Mouse (Mus musculus): ENCODE data around the gene Socs7.

Gene Socs7

GRCm38 (mm10) chr11:97393658-97394057, 31.3 kb downstream of the Socs7 start:
- DNase-seq (ENCODE audit: low read depth), result no peak

DNA sequence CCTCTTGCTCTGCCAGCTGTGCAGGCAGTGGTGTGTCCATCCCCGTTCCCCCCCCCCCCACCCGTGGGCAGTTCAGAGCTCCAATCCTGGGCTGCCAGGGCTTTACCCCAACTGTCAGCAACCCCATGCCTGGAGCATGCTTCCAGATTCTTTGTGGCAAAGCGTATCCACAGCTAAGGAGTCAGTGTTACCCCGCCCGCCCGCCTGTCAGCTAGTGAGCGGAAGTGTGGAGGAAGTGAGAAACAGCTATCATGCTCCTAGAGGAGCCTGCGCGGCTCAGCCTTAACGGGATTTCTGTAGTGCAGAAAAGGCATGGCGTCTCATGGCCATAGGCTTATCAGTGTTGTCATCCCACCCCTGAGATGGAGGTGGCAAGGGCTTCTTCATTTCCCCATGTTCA, 31.8 kb downstream of the Socs7 start:
- DNase-seq (ENCODE audit: low read depth), result no peak

DNA sequence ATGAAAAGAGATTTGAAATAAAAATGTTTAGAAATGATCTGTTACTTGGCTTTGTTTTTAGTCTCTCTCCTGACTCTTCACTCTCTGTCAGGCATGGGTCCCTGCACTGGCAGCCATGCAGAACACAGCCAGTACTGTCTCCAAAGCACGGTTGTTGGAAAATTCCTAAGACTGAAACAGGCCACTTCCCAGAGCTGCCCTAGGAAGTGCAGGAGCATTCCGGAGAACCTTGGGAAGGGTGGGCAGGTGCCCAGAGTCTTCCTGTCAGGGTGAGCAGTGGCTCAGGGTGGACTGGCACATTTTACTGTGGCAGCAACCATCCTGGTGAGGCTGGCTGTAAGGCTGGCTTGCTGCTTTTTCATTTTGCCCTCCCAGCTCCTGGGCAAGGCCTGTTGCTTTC, 36.2 kb downstream of the Socs7 start:
- DNase-seq (ENCODE audit: low read depth), result no peak

DNA sequence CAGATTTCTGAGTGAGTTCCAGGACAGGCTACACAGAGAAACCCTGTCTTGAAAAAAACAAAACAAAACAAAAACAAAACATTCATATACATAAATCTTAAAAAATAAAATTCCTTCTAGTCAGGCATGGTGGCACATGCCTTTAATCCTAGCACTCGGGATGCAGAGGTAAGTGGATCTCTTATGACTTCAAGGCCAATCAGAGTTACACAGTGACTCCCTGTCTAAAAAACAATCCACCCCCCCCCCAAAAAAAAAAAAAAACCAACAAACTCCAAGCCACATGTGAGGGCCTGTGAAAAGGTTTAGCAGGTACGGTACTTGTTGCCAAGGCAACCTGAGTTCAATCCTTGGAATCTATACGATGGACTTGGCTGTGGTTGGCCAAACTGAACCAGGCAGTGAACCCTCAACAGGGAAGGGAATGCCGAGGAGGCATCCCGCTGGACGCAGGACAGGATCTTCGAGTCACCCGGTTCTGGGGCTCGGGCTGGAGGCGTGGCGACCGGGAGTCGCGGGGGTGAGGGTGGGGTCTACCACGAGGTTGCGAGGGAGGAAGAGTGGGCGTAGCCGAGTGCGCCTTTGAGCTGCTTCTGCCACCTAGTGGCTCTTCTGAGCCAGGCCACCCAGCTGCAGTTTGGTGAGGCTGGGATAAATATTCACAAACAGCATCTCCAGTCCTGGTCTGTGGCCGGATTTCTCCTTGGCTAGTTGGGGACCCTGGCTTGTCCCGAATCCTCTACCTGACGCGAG, 37.8 kb downstream of the Socs7 start:
- peak; percentile 75 for DNase-seq (ENCODE audit: low read depth)

- DNase-seq (ENCODE audit: low read depth), result no peak
Measured at GRCm38 (mm10) chr11:97401082-97401481, 38.7 kb downstream of the Socs7 start.

DNA sequence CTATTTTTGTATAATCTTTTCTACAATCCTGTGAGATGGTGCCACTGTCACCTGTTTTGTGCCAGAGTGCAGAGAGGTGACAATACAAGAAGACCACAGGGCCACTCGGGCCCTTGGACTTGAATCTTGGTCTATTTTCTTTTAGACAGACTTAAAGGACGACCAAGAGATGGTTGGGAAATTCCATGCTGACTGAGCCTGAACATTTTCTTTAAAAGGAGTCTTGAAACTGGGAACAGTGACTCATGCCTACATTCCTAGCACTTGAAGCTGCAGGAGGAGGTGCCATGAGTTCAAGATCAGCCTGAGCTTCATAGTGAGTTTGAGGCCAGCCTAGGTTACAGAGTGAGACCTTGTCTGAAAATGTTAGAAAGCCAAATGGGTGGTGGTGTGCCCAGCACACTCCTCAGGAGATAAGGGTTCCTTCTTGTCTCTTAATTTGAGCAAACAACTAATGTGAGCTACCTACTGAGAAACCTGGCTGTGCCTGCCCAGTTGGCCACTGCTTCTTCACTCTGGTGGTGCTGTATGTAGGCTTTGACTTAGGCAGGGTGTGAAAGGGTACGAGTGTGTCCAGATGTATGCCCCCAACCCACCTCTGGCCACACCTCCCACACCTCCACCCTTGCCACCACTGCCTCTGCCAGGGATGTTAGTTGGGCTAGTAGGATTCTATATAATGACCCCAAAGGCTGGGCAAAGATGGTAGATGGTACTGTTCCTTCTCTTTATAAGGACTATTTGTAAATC, 39.5 kb downstream of the Socs7 start:
- DNase-seq (ENCODE audit: low read depth), result no peak

GRCm38 (mm10) chr11:97402746-97403145, 40.4 kb downstream of the Socs7 start:
- DNase-seq (ENCODE audit: low read depth), result no peak

DNA sequence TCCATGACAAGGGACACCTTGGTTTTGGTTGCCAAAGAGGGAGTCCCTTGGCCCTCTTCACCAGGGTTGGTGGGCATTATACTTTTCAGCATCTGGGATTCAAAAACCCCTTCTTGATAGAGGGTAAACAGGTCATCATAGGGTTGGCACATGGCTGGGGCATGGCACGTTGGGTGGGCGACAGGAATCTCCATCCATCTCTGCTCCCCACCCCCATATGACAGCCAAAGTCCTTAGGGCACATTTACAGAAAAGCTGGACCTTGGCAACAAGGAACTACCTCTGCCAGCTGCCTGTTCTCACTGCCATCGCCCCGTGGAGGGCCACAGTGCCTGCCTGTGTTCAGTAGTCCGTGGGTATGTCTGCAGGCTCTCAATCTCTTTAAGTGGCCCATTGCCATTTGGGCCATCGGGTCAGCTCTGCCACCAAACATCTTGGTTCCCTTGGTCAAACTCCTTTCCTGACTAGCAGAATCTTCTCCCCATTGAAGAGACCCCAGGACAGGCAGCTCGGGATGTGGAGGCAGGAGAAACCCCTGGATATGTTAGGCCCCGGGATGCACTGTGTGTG, 41.3 kb downstream of the Socs7 start:
- DNase-seq (ENCODE audit: low read depth), result no peak

- DNase-seq (ENCODE audit: low read depth), result no peak
Measured at GRCm38 (mm10) chr11:97404184-97404760, 41.9 kb downstream of the Socs7 start.

- DNase-seq (ENCODE audit: low read depth), result no peak
Measured at GRCm38 (mm10) chr11:97404761-97405190, 42.4 kb downstream of the Socs7 start.

- no peak for DNase-seq (ENCODE audit: low read depth)
Measured at GRCm38 (mm10) chr11:97406094-97406951, 44.0 kb downstream of the Socs7 start.

GRCm38 (mm10) chr11:97407456-97407855, 45.1 kb downstream of the Socs7 start:
- no peak for DNase-seq (ENCODE audit: low read depth)

DNA sequence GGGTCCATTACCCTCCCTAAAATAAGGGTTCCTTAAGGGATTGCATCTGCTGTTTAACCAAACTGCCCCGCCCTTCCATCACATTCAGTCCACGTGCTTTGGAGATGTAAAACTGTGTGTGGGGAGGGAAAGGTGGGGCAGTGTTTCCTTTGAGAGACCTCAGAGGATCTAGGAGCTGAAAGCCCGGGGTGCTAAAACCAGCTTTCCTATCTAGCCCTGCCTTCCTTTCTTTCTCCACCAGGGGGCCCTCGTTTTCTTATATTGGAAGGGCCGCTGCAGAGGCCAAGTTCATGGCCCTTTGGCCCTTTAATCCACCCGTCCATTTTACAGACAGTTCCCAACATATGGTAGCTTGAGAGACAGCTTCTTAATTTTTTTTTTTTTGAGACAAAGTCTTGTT, 45.8 kb downstream of the Socs7 start:
- peak; percentile 87 for DNase-seq (ENCODE audit: low read depth)

DNA sequence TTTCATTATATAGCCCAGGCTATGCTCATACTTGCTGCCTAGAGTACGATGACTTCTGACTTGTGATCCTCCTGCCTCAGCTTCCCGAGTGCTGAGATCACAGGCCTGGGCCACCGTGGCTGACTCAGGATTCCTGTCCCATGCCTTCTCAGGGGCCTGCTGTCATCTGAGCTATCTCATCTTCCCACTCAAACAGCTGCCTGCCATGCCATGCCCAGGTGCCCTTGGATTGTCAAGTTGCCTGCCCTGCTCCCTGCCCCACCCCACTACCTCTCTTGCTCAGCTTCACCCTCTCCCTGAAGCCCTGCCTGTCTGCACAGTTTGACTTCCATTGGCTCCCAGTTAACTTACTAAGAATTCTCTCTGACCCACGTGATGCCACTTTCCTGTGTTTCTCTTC, 48.6 kb downstream of the Socs7 start:
- DNase-seq (ENCODE audit: low read depth), result no peak

- DNase-seq (ENCODE audit: low read depth), result no peak
Measured at GRCm38 (mm10) chr11:97412117-97412516, 49.8 kb downstream of the Socs7 start.

GRCm38 (mm10) chr11:97412808-97413347, 50.5 kb downstream of the Socs7 start:
- DNase-seq (ENCODE audit: low read depth), result no peak

- no peak for DNase-seq (ENCODE audit: low read depth)
Measured at GRCm38 (mm10) chr11:97415330-97415711, 53.0 kb downstream of the Socs7 start, which contains the start of gene Arhgap23. Gene Arhgap23, plus strand, starts transcription at chr11:97415533.

DNA sequence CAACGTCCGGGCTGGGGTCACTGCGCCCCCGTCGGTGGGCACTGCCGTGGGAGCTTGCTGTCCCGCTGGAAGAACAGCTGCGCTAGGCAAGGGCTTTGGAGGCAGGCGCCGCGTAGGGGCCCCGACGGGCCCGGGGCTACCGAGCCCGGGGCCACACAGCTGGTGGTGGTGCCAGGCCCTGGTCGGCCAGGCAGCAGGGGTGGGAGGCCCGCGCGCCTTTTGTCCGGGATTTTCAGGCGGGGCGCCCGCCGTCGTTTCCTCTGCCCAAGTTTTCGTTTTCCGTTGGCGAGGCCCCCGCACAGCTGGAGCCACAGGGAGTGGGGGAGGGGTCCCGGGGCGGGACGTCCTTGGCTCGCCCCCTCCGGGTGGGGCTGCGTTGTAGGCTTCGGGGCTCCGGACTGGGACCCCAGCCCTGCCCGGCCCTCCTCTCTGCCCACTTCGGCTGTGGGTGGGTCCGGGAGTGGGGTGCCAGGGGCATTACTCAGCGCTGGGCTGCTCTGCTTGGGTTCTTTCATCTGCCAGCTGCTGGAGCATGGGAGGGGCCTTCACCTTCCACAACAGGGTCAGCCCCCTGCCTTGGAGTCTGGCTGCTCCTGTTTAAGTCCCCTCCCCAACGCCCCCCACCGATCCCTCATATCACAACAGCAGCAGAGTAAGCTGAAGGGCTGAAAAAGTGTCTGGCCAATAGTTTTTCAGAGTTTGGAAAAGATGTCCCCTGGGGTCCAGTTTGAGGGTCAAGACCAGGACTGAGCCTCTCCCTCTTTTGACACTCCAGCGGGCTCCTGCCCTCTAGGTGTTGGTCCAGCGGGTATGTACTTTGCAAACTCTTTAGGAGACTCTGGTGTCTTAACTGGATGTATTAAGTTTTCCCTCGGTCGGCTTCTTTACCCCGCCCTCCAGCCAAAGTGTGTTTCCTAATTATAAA, 53.6 kb downstream of the Socs7 start:
- no peak for DNase-seq (ENCODE audit: low read depth)

DNA sequence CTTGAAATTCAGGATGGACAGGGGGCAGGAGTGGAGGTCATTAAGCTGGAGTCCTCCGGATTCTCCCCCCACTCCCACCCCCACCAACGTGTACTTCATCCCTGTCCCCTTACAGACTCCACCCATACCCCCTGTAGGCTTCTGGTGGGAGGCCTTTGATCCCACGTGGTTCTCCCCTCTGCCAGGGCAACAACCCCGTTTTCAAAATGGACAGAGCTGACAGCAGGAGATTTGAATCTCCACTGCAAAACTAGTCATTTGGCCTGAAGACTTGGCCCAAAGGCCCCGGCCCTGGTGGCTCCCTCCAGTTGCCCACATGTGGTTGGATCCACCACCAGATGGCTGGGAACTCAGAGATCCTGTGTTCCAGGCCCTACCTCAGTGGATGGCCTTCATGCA, 54.3 kb downstream of the Socs7 start:
- no peak for DNase-seq (ENCODE audit: low read depth)

DNA sequence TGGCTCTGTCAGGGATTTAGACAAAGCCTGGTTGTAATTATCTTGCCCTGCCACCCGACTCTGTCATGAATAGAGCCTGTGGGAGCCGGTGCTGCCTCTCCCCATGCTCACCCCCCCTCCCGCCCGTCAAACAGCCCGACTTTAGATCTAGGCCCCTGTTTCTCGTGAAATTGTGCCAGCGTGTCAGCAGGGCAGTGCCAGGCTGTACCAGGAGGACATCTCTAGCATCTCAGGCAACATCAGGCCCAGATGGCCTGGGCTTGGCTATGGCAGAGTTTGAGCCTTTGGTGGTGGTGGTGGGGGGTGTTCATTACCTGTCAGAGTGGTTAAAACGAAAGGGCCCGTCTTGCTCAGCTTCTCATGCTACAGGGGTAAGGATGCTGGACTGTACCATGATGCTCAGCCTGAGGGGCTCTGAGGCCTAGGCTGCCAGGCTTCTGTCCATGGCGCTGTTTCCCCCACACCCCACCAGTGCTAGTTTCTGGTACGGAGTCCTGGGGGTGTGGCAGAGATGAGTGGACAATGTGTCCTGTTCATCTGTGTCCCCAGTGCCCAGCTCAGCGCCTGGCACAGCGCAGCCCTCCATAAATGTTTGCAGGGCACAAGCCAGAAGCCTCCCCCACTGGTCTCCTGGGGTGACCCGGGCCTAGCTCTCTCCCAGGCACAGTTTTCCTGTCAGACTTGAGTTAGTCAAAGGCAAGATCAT, 56.6 kb downstream of the Socs7 start:
- DNase-seq (ENCODE audit: low read depth), result no peak

All from c-Kit-positive CD71-negative TER-119-negative erythroid progenitor cells, embryonic 14.5 days (primary cell).